Mouse (Mus musculus): ENCODE measurements around the gene Notch4. TPM values are rescaled to one million over a fixed set of nuclear protein-coding genes. Genes with fewer than 3 reads are reported as not detected.

Notch4 gene
- total RNA-seq, 2 experiments from 2014 or later, result 20.1 to 37.0 TPM

GRCm38 (mm10) chr17:34571875-34572274 is 7.8 kb downstream of the Notch4 start:
- no peak for DNase-seq

- no peak for DNase-seq
Observed at GRCm38 (mm10) chr17:34572361-34572760, 8.3 kb downstream of the Notch4 start.

- no peak for DNase-seq
Observed at GRCm38 (mm10) chr17:34576577-34576976, 12.5 kb downstream of the Notch4 start.

GRCm38 (mm10) chr17:34578070-34578469 is 14.0 kb downstream of the Notch4 start:
- DNase-seq, result no peak

GRCm38 (mm10) chr17:34582528-34582927 is 18.5 kb downstream of the Notch4 start:
- DNase-seq, result no peak

- DNase-seq, result peak in 1 of 2 experiments; percentile 65
Observed at GRCm38 (mm10) chr17:34583397-34583796, 19.3 kb downstream of the Notch4 start.

- no peak for DNase-seq
Observed at GRCm38 (mm10) chr17:34583819-34584218, 19.8 kb downstream of the Notch4 start.

GRCm38 (mm10) chr17:34585121-34585520 is 21.1 kb downstream of the Notch4 start:
- no peak for DNase-seq

GRCm38 (mm10) chr17:34585877-34586771 is 22.1 kb downstream of the Notch4 start:
- DNase-seq, result no peak

- DNase-seq, result peak; percentile 89 to 95
Observed at GRCm38 (mm10) chr17:34586796-34587422, 22.8 kb downstream of the Notch4 start.

- DNase-seq, result peak; percentile 97 to 99
Observed at GRCm38 (mm10) chr17:34587423-34587811, 23.3 kb downstream of the Notch4 start.

- DNase-seq, result no peak
Observed at GRCm38 (mm10) chr17:34587814-34588213, 23.7 kb downstream of the Notch4 start.

GRCm38 (mm10) chr17:34588767-34589166 is 24.7 kb downstream of the Notch4 start:
- no peak for DNase-seq

- DNase-seq, result no peak
Observed at GRCm38 (mm10) chr17:34589206-34589605, 25.1 kb downstream of the Notch4 start.

- peak; percentile 27 to 66 for DNase-seq
Observed at GRCm38 (mm10) chr17:34589681-34590101, 25.6 kb downstream of the Notch4 start, which contains the start of gene Gpsm3. Gpsm3 (plus strand) TSS chr17:34589806.

- DNase-seq, result no peak
Observed at GRCm38 (mm10) chr17:34590154-34590987, 26.3 kb downstream of the Notch4 start.

GRCm38 (mm10) chr17:34591029-34591993 is 27.2 kb downstream of the Notch4 start, which contains the start of gene Pbx2:
Pbx2 (plus strand) TSS chr17:34591266.
- DNase-seq, result no peak

- DNase-seq, result peak; percentile 93 to 99
Observed at GRCm38 (mm10) chr17:34591994-34592375, 27.9 kb downstream of the Notch4 start.

GRCm38 (mm10) chr17:34592581-34593549 is 28.8 kb downstream of the Notch4 start:
- peak; percentile 46 to 50 for DNase-seq

All from adrenal gland, postnatal 36 days (tissue).